Mouse (Mus musculus) MEL (cell line): ENCODE results near the gene Arap1. TPM values are rescaled to one million over a fixed set of nuclear protein-coding genes. Genes with fewer than 3 reads are reported as not detected.

ENCODE experiments used
- DNase-seq: peaks from one replicate; pipeline ENCODE4 v3.0.0; 2011; ENCODE audit warnings: low read depth, low spot score
- H3K27ac ChIP-seq: 2 replicates; pipeline ENCODE4 v1.5.1; 2012; ENCODE audit warnings: low read depth, mild to moderate bottlenecking, control low read depth, low read length, moderate library complexity; ENCODE audit not compliant: control insufficient read depth
- H3K27me3 ChIP-seq, 2 experiments: fragments of 150-350 bp in 1 of 2; sonication (generic) in 1 of 2; 2 replicates each; pipeline ENCODE4 v1.6.1; 2012; ENCODE audit warnings: low read length in 2 of 2, mild to moderate bottlenecking in 2 of 2, improper control_type of control experiment in 1 of 2, moderate library complexity in 1 of 2; ENCODE audit not compliant: insufficient read depth in 2 of 2, control insufficient read depth in 1 of 2
- H3K36me3 ChIP-seq, 2 experiments: 2 replicates each; pipeline ENCODE4 v1.6.1; 2012 to 2014; ENCODE audit warnings: low read length in 2 of 2, improper control_type of control experiment in 1 of 2, inconsistent platforms in 1 of 2, mild to moderate bottlenecking in 1 of 2; ENCODE audit not compliant: insufficient read depth in 2 of 2, control insufficient read depth in 1 of 2
- H3K4me1 ChIP-seq, 2 experiments: fragments of 150-350 bp in 1 of 2; sonication (generic) in 1 of 2; 2 replicates each; pipeline ENCODE4 v1.6.1; 2012; ENCODE audit warnings: low read length in 2 of 2, improper control_type of control experiment in 1 of 2, mild to moderate bottlenecking in 1 of 2; ENCODE audit not compliant: insufficient read depth in 2 of 2, control insufficient read depth in 1 of 2
- H3K4me3 ChIP-seq, 2 experiments: fragments of 150-350 bp in 1 of 2; sonication (generic) in 1 of 2; 2 replicates each; pipeline ENCODE4 v1.5.1; 2012; ENCODE audit warnings: low read depth in 2 of 2, low read length in 2 of 2, mild to moderate bottlenecking in 2 of 2, moderate library complexity in 2 of 2, control low read depth in 1 of 2, improper control_type of control experiment in 1 of 2; ENCODE audit not compliant: control insufficient read depth in 1 of 2, insufficient read depth in 1 of 2
- H3K79me2 ChIP-seq: 2 replicates; pipeline ENCODE4 v1.6.1; 2012; ENCODE audit warnings: mild to moderate bottlenecking, low read length, moderate library complexity; ENCODE audit not compliant: control insufficient read depth, poor library complexity, insufficient read depth
- H3K9ac ChIP-seq: 2 replicates; pipeline ENCODE4 v1.6.1; 2012; ENCODE audit warnings: low read depth, mild to moderate bottlenecking, control low read depth, low read length, moderate library complexity; ENCODE audit not compliant: control insufficient read depth, poor library complexity, severe bottlenecking
- H3K9me3 ChIP-seq: fragments of 150-350 bp; sonication (generic); replicated peaks from 2 replicates; pipeline ENCODE4 v1.6.1; 2012; ENCODE audit warnings: mild to moderate bottlenecking, low read length, improper control_type of control experiment, moderate library complexity; ENCODE audit not compliant: insufficient read depth
- CHD1 ChIP-seq: IDR thresholded peaks from 2 replicates; pipeline ENCODE4 v1.6.1; 2012; ENCODE audit warnings: low read depth, mild to moderate bottlenecking, inconsistent platforms, low read length, improper control_type of control experiment
- CHD2 ChIP-seq: IDR thresholded peaks from 2 replicates; pipeline ENCODE4 v1.6.1; 2011; ENCODE audit warnings: low read length, improper control_type of control experiment
- CTCF ChIP-seq, 3 experiments: IDR thresholded peaks in 2 of 3; conservative IDR thresholded peaks in 1 of 3; 2 replicates each; pipeline ENCODE4 v1.5.1; 2011 to 2012; ENCODE audit warnings: low read length in 3 of 3, low read depth in 2 of 3, mild to moderate bottlenecking in 2 of 3, improper control_type of control experiment in 1 of 3, inconsistent platforms in 1 of 3, mixed read lengths in 1 of 3, moderate library complexity in 1 of 3; ENCODE audit not compliant: control insufficient read depth in 1 of 3, insufficient read depth in 1 of 3, poor library complexity in 1 of 3, severe bottlenecking in 1 of 3
- E2F4 ChIP-seq: IDR thresholded peaks from 2 replicates; pipeline ENCODE4 v1.6.1; 2011; ENCODE audit warnings: low read depth, low read length, improper control_type of control experiment, borderline replicate concordance
- ELF1 ChIP-seq: IDR thresholded peaks from 2 replicates; pipeline ENCODE4 v1.6.1; 2014; ENCODE audit warnings: low read depth, mild to moderate bottlenecking, inconsistent platforms, low read length, improper control_type of control experiment, moderate library complexity
- GABPA ChIP-seq: IDR thresholded peaks from 2 replicates; pipeline ENCODE4 v1.6.1; 2012; ENCODE audit warnings: low read depth, mild to moderate bottlenecking, inconsistent platforms, low read length, improper control_type of control experiment, moderate library complexity
- GATA1 ChIP-seq: IDR thresholded peaks from 2 replicates; pipeline ENCODE4 v1.6.1; 2011; ENCODE audit warnings: low read depth, low read length, improper control_type of control experiment
- HCFC1 ChIP-seq: IDR thresholded peaks from 2 replicates; pipeline ENCODE4 v1.6.1; 2012; ENCODE audit warnings: low read depth, mild to moderate bottlenecking, inconsistent platforms, low read length, improper control_type of control experiment, moderate library complexity
- KAT2A ChIP-seq: conservative IDR thresholded peaks from 2 replicates; pipeline ENCODE4 v1.6.1; 2012; ENCODE audit warnings: low read depth, low read length, improper control_type of control experiment, inconsistent platforms
- MAX ChIP-seq: IDR thresholded peaks from 2 replicates; pipeline ENCODE4 v1.6.1; 2011; ENCODE audit warnings: low read length, improper control_type of control experiment
- MAZ ChIP-seq: IDR thresholded peaks from 2 replicates; pipeline ENCODE4 v1.6.1; 2012; ENCODE audit warnings: low read depth, mild to moderate bottlenecking, inconsistent platforms, low read length, improper control_type of control experiment
- MXI1 ChIP-seq: IDR thresholded peaks from 2 replicates; pipeline ENCODE4 v1.6.1; 2011; ENCODE audit warnings: mild to moderate bottlenecking, low read depth, low read length, improper control_type of control experiment
- MYB ChIP-seq: IDR thresholded peaks from 2 replicates; pipeline ENCODE4 v1.6.1; 2011; ENCODE audit warnings: mild to moderate bottlenecking, low read depth, low read length, improper control_type of control experiment
- NELFE ChIP-seq: IDR thresholded peaks from 2 replicates; pipeline ENCODE4 v1.6.1; 2011; ENCODE audit warnings: low read depth, low read length, improper control_type of control experiment
- NRF1 ChIP-seq: IDR thresholded peaks from 2 replicates; pipeline ENCODE4 v1.6.1; 2014; ENCODE audit warnings: low read depth, mild to moderate bottlenecking, inconsistent platforms, low read length, improper control_type of control experiment, moderate library complexity; ENCODE audit not compliant: poor library complexity, insufficient read depth, severe bottlenecking
- POLR2A ChIP-seq, 2 experiments: IDR thresholded peaks; 2 replicates each; pipeline ENCODE4 v1.6.1; 2011 to 2012; ENCODE audit warnings: low read length in 2 of 2, mild to moderate bottlenecking in 2 of 2, control low read depth in 1 of 2, improper control_type of control experiment in 1 of 2, low read depth in 1 of 2, moderate library complexity in 1 of 2; ENCODE audit not compliant: control insufficient read depth in 1 of 2, insufficient read depth in 1 of 2, poor library complexity in 1 of 2
- POLR2AphosphoS5 ChIP-seq: IDR thresholded peaks from 2 replicates; pipeline ENCODE4 v1.6.1; 2012; ENCODE audit warnings: low read depth, borderline replicate concordance, mild to moderate bottlenecking, inconsistent platforms, low read length, moderate library complexity, mixed read lengths
- RAD21 ChIP-seq: IDR thresholded peaks from 2 replicates; pipeline ENCODE4 v1.6.1; 2011; ENCODE audit warnings: mild to moderate bottlenecking, low read depth, low read length, improper control_type of control experiment
- SIN3A ChIP-seq: IDR thresholded peaks from 2 replicates; pipeline ENCODE4 v1.6.1; 2012; ENCODE audit warnings: low read length, improper control_type of control experiment, inconsistent platforms
- TAL1 ChIP-seq: IDR thresholded peaks from 2 replicates; pipeline ENCODE4 v1.6.1; 2012; ENCODE audit warnings: mild to moderate bottlenecking, inconsistent platforms, low read length, moderate library complexity, mixed read lengths
- TBP ChIP-seq: IDR thresholded peaks from 2 replicates; pipeline ENCODE4 v1.8.0; 2011; ENCODE audit warnings: low read depth, low read length, improper control_type of control experiment
- UBTF ChIP-seq: IDR thresholded peaks from 2 replicates; pipeline ENCODE4 v1.6.1; 2012; ENCODE audit warnings: low read depth, mild to moderate bottlenecking, inconsistent platforms, low read length, improper control_type of control experiment, moderate library complexity, borderline replicate concordance; ENCODE audit not compliant: insufficient read depth
- USF1 ChIP-seq: IDR thresholded peaks from 2 replicates; pipeline ENCODE4 v1.6.1; 2014; ENCODE audit warnings: low read depth, mild to moderate bottlenecking, inconsistent platforms, low read length, improper control_type of control experiment, moderate library complexity
- USF2 ChIP-seq, 2 experiments: IDR thresholded peaks; 2 replicates each; pipeline ENCODE4 v1.6.1; 2011 to 2012; ENCODE audit warnings: improper control_type of control experiment in 2 of 2, low read length in 2 of 2, borderline replicate concordance in 1 of 2, inconsistent platforms in 1 of 2, low read depth in 1 of 2, mild to moderate bottlenecking in 1 of 2; ENCODE audit not compliant: insufficient read depth in 1 of 2
- ZKSCAN1 ChIP-seq: IDR thresholded peaks from 2 replicates; pipeline ENCODE4 v1.6.1; 2012; ENCODE audit warnings: low read depth, mild to moderate bottlenecking, inconsistent platforms, low read length, improper control_type of control experiment, moderate library complexity
- ZMIZ1 ChIP-seq: IDR thresholded peaks from 2 replicates; pipeline ENCODE4 v1.6.1; 2012; ENCODE audit warnings: low read depth, mild to moderate bottlenecking, inconsistent platforms, low read length, improper control_type of control experiment, moderate library complexity
- ZNF384 ChIP-seq: IDR thresholded peaks from 2 replicates; pipeline ENCODE4 v1.6.1; 2012; ENCODE audit warnings: low read depth, mild to moderate bottlenecking, inconsistent platforms, low read length, improper control_type of control experiment
- polyA plus RNA-seq, 2 experiments: library from polyadenylated mRNA; stranded (reverse) in 1 of 2; unstranded in 1 of 2; fragments of >175 nt in 1 of 2; fragments of >200 nt in 1 of 2; gene quantifications; 2 replicates each; pipeline versions ENCODE4 v1.2.1 to v1.2.4; 2012; ENCODE audit warnings: low replicate concordance in 2 of 2, low read depth in 1 of 2; ENCODE audit not compliant: insufficient read length in 2 of 2, insufficient read depth in 1 of 2, missing spikeins in 1 of 2
- total RNA-seq: library from RNA; depleted of rRNA; stranded (reverse); fragments of 300-350 nt; gene quantifications from 2 replicates; pipeline ENCODE4 v1.2.3, GENCODE M21; 2012; rRNA removed

The Arap1 gene
- total RNA-seq = 13.6 and 14.6 TPM in 2 replicates
- polyA plus RNA-seq = 10 to 100 TPM in 1 of 2 experiments, not detected in 1; 27.1 TPM

DNA sequence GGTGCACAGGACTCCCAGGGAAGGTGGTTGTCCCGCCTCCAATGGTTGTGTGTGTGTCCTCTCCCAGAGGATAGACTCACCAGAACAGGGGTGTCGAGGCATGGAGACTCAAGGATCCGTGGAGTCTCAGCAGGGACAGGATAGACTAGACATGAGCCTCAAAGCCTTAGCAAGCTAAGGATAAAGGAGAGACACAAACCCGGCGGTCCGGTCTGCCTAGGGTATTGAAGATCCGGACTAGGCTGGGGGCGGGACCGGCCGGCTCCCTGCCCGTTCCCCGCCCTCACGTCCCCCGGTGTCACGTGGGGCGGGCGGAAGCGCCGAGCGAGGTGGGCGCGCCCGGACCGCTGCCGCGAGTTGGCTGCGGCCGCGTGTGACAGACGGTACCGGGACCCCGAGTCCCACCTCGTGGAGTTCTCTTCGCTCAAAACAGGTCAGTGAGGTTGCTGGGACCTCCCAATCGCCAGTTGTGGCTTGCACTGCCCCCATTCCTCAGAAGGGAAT, at the start of gene Arap1:
Gene Arap1 (plus strand): TSS at position 301 of the 504 bp plus-strand sequence.
- peaks cover 2 to 9% of the 10 kb centered on the region in 2 experiments; a peak in 2 of 4 replicates for H3K4me1 ChIP-seq
- DNase-seq = peak; percentile 85
- H3K27ac ChIP-seq = 0 out of 2 replicates have a peak within 1 kb of the TSS, but pooled peaks have one; percentile 17
- peak within 1 kb of the TSS; percentile 53 to 82 for H3K4me3 ChIP-seq
- no peaks in the 10 kb centered on the region; a peak in 1 of 4 replicates for H3K36me3 ChIP-seq
- H3K79me2 ChIP-seq = peaks cover 8% of the 10 kb centered on the region
- H3K9me3 ChIP-seq = no peaks in the 10 kb centered on the region
- H3K9ac ChIP-seq = peak within 1 kb of the TSS; percentile 84
- H3K27me3 ChIP-seq = no peaks in the 10 kb centered on the region
- TF ChIP-seq TBP (0 out of 2 replicates have a peak, but pooled peaks have one; percentile 14), KAT2A (no peak), POLR2A (IDR thresholded peaks at IDR 0.05; ENCODE audit: control insufficient read depth in 1 of 2, insufficient read depth in 1 of 2, low read depth in 1 of 2, low read length in 2 of 2, poor library complexity in 1 of 2) (peak; percentile 74 to 83), USF2 (IDR thresholded peaks at IDR 0.05; ENCODE audit: borderline replicate concordance in 1 of 2, insufficient read depth in 1 of 2, low read depth in 1 of 2, low read length in 2 of 2) (peak in 1 of 2 experiments; percentile 82; a peak in 3 of 4 replicates), MAX (peak; percentile 90), CHD2 (no peak), MAZ (peak; percentile 42; the same call in 1 of the 2 replicates), RAD21 (no peak), UBTF (no peak), ZNF384 (no peak), GATA1 (no peak), TAL1 (no peak), ZMIZ1 (no peak; the same call in 1 of the 2 replicates), SIN3A (peak; percentile 80), GABPA (no peak), HCFC1 (peak; percentile 31; the same call in 1 of the 2 replicates), USF1 (peak; percentile 97), ELF1 (peak; percentile 73), NELFE (peak; percentile 62; the same call in 1 of the 2 replicates), MXI1 (peak; percentile 94)

DNA sequence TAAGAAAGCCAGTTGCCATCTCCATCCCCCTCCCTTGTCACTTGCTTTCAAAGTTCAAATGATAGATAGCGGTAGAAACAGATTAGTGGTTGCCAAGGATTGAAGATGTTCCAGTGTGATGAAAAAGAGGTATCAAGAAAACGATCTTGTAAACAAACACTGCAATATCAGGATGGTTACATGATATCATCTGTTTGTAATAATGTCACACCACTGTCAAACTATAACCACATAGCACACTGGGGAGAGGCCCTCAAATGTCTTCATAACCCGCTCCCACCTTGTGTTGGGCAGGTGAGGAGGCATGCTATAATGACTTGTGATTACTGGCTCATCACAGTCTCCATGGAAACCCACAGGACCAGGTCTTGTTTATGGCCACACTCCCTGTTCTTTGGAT, 49.5 kb upstream of the Arap1 start:
- DNase-seq = no peak
- no peak overlapping the region for H3K27ac ChIP-seq
- H3K4me3 ChIP-seq = no peak overlapping the region
- H3K9ac ChIP-seq = no peak overlapping the region
- H3K9me3 ChIP-seq = no peaks in the 10 kb centered on the region
- H3K79me2 ChIP-seq = no peaks in the 10 kb centered on the region; the same call in 1 of the 2 replicates
- TF ChIP-seq TAL1 = no peak
- no peak for TF ChIP-seq E2F4
- TF ChIP-seq ELF1 = no peak
- no peak for TF ChIP-seq USF1
- TF ChIP-seq ZKSCAN1 = no peak
- no peak for TF ChIP-seq ZMIZ1
- TF ChIP-seq POLR2A (IDR thresholded peaks at IDR 0.05; ENCODE audit: control insufficient read depth in 1 of 2, insufficient read depth in 1 of 2, low read depth in 1 of 2, low read length in 2 of 2, poor library complexity in 1 of 2) = no peak
- TF ChIP-seq SIN3A = no peak
- no peak for TF ChIP-seq NELFE
- no peak for TF ChIP-seq MYB
- no peak for TF ChIP-seq POLR2AphosphoS5
- no peak for TF ChIP-seq CHD1
- TF ChIP-seq KAT2A = no peak
- no peak for TF ChIP-seq TBP
- TF ChIP-seq CTCF (IDR thresholded peaks at IDR 0.05 in 2 of 3, conservative IDR thresholded peaks at IDR 0.05 in 1 of 3; ENCODE audit: control insufficient read depth in 1 of 3, insufficient read depth in 1 of 3, low read depth in 2 of 3, low read length in 3 of 3, poor library complexity in 1 of 3, severe bottlenecking in 1 of 3) = no peak
- no peak for TF ChIP-seq NRF1
- H3K4me1 ChIP-seq = peaks cover 0 to 11% of the 10 kb centered on the region in 2 experiments; a peak in 1 of 4 replicates
- no peaks in the 10 kb centered on the region; a peak in 2 of 4 replicates for H3K36me3 ChIP-seq
- no peaks in the 10 kb centered on the region for H3K27me3 ChIP-seq
